ENCODE assay signal across 13 mouse cellular contexts in genomic region chr13:108045646-108046045, GRCm38 (mm10). TPM values are rescaled to one million over a fixed set of nuclear protein-coding genes. Genes with fewer than 3 reads are reported as not detected.
A peak's percentile ranks its signal among the peaks of the same experiment; 100 is the strongest.
DNase-seq lines count a peak whose midpoint lies in the region; ATAC-seq and TF ChIP-seq lines count a peak whose summit lies in the region.
"Had no signal": no experiment of that assay in that cellular context is flagged by ENCODE, and none has a peak within 500 bp of the region (broad histone marks: within the 10 kb centered on the region; RNA-seq: fewer than 3 reads in every experiment).

No protein-coding gene starts in this region.

- no peak overlapping the region for H3K27ac ChIP-seq in heart, embryonic 11.5 days (ENCODE audit: low read depth, low read length)
- no peak overlapping the region for H3K27ac ChIP-seq in midbrain, embryonic 11.5 days (ENCODE audit: low read depth, low read length)
- H3K27ac ChIP-seq in midbrain, embryonic 15.5 days, result no peak overlapping the region
- H3K27ac ChIP-seq in intestine, embryonic 14.5 days (ENCODE audit: low read depth), result no peak overlapping the region
- peak overlapping the region; percentile 45; the same call in 1 of the 2 replicates for H3K27ac ChIP-seq in stomach, postnatal 0 days (replicated peaks)

- H3K36me3 ChIP-seq in heart, embryonic 11.5 days (ENCODE audit: control insufficient read depth, insufficient read depth, low read length), result peaks cover 3% of the 10 kb centered on the region; the same call in 1 of the 2 replicates
- no peaks in the 10 kb centered on the region for H3K36me3 ChIP-seq in midbrain, embryonic 11.5 days (ENCODE audit: control insufficient read depth, insufficient read depth, low read length)
- H3K36me3 ChIP-seq in midbrain, embryonic 15.5 days (replicated peaks), result no peaks in the 10 kb centered on the region; the same call in 1 of the 2 replicates
- H3K36me3 ChIP-seq in intestine, embryonic 14.5 days (ENCODE audit: control insufficient read depth, insufficient read depth, low read length), result peaks cover 19% of the 10 kb centered on the region
- H3K36me3 ChIP-seq in stomach, postnatal 0 days (ENCODE audit: control insufficient read depth, insufficient read depth, low read length), result no peaks in the 10 kb centered on the region

- TF ChIP-seq CTCF in stomach, postnatal 0 days (IDR thresholded peaks at IDR 0.05; ENCODE audit: low read depth), result no peak

- H3K9ac ChIP-seq in heart, embryonic 11.5 days (ENCODE audit: low read depth, low read length), result 0 out of 2 replicates have a peak overlapping the region, but pooled peaks have one; percentile 39
- no peak overlapping the region for H3K9ac ChIP-seq in midbrain, embryonic 11.5 days (ENCODE audit: low read length)
- no peak overlapping the region for H3K9ac ChIP-seq in midbrain, embryonic 15.5 days
- H3K9ac ChIP-seq in intestine, embryonic 14.5 days (ENCODE audit: low read length), result no peak overlapping the region
- no peak overlapping the region for H3K9ac ChIP-seq in stomach, postnatal 0 days (ENCODE audit: low read length)

- no peak for DNase-seq in heart, adult 8-10 months (ENCODE audit: low spot score)
- peak; percentile 70 for DNase-seq in midbrain, embryonic 11.5 days (ENCODE audit: low spot score, missing footprints)
- no peak for DNase-seq in intestine, embryonic 14.5 days (ENCODE audit: low spot score)
- DNase-seq in stomach, postnatal 0 days (ENCODE audit: low spot score), result no peak
- no peak for DNase-seq in frontal cortex, postnatal 10 days (ENCODE audit: low spot score in 2 of 2)
- DNase-seq in thymus, postnatal 10 days (ENCODE audit: low spot score in 2 of 2), result no peak
- DNase-seq: adrenal gland, adult 8-10 months; cerebellum, adult 8-10 months; gastrocnemius, postnatal 36 days; layer of hippocampus, postnatal 36 days had no signal

- H3K4me1 ChIP-seq in heart, embryonic 11.5 days (ENCODE audit: control insufficient read depth, insufficient read depth, low read length), result peaks cover 10% of the 10 kb centered on the region; the same call in 1 of the 2 replicates
- peaks cover 18% of the 10 kb centered on the region for H3K4me1 ChIP-seq in midbrain, embryonic 11.5 days (ENCODE audit: control insufficient read depth, insufficient read depth, low read length)
- peaks cover 33% of the 10 kb centered on the region for H3K4me1 ChIP-seq in midbrain, embryonic 15.5 days
- H3K4me1 ChIP-seq in intestine, embryonic 14.5 days (replicated peaks; ENCODE audit: control insufficient read depth, insufficient read depth, low read length), result peaks cover 21% of the 10 kb centered on the region
- 0 out of 2 replicates have a peak, but pooled peaks cover 5% of the 10 kb centered on the region for H3K4me1 ChIP-seq in stomach, postnatal 0 days (replicated peaks; ENCODE audit: control insufficient read depth, insufficient read depth)

- TF ChIP-seq EP300 in stomach, postnatal 0 days (optimal IDR thresholded peaks at IDR 0.05), result no peak

- H3K4me2 ChIP-seq in heart, embryonic 11.5 days, result peak overlapping the region; percentile 27
- no peak overlapping the region for H3K4me2 ChIP-seq in midbrain, embryonic 11.5 days
- no peak overlapping the region for H3K4me2 ChIP-seq in midbrain, embryonic 15.5 days
- H3K4me2 ChIP-seq in intestine, embryonic 14.5 days (ENCODE audit: low read length), result peak overlapping the region; percentile 65
- H3K4me2 ChIP-seq in stomach, postnatal 0 days (replicated peaks; ENCODE audit: low read depth), result peak overlapping the region; percentile 23

- no peak for ATAC-seq in heart, embryonic 11.5 days (replicated peaks; ENCODE audit: insufficient number of reproducible peaks, low FRiP score, low TSS enrichment)
- ATAC-seq in midbrain, embryonic 11.5 days (ENCODE audit: low FRiP score), result no peak
- no peak for ATAC-seq in midbrain, embryonic 15.5 days (replicated peaks)
- no peak for ATAC-seq in intestine, embryonic 14.5 days (replicated peaks; ENCODE audit: low FRiP score, low TSS enrichment, low read depth)
- ATAC-seq in stomach, postnatal 0 days (ENCODE audit: low FRiP score, low TSS enrichment), result no peak
- ATAC-seq: hindbrain, embryonic 16.5 days had no signal

- 51% methylated on average over 3 of the region's 3 CpGs for WGBS in heart, embryonic 11.5 days (ENCODE audit: insufficient replicate concordance)
- WGBS in midbrain, embryonic 11.5 days, result 87% methylated on average over 3 of the region's 3 CpGs
- 91% methylated on average over 3 of the region's 3 CpGs for WGBS in midbrain, embryonic 15.5 days
- WGBS in intestine, embryonic 14.5 days, result 70% methylated on average over 3 of the region's 3 CpGs
- 47% methylated on average over 3 of the region's 3 CpGs for WGBS in stomach, postnatal 0 days

- no peak overlapping the region for H3K4me3 ChIP-seq in heart, embryonic 11.5 days (ENCODE audit: low read depth, low read length)
- no peak overlapping the region for H3K4me3 ChIP-seq in midbrain, embryonic 11.5 days (ENCODE audit: low read depth, low read length)
- H3K4me3 ChIP-seq in midbrain, embryonic 15.5 days, result no peak overlapping the region
- H3K4me3 ChIP-seq in intestine, embryonic 14.5 days (ENCODE audit: low read depth, low read length), result no peak overlapping the region
- no peak overlapping the region for H3K4me3 ChIP-seq in stomach, postnatal 0 days (ENCODE audit: low read depth, low read length)

- H3K9me3 ChIP-seq in heart, embryonic 11.5 days (replicated peaks; ENCODE audit: control insufficient read depth, low read length), result no peaks in the 10 kb centered on the region
- H3K9me3 ChIP-seq in midbrain, embryonic 11.5 days (ENCODE audit: control insufficient read depth, low read length), result no peaks in the 10 kb centered on the region
- H3K9me3 ChIP-seq in midbrain, embryonic 15.5 days, result no peaks in the 10 kb centered on the region
- H3K9me3 ChIP-seq in intestine, embryonic 14.5 days (ENCODE audit: control insufficient read depth, low read length), result no peaks in the 10 kb centered on the region
- no peaks in the 10 kb centered on the region for H3K9me3 ChIP-seq in stomach, postnatal 0 days (ENCODE audit: control insufficient read depth, low read length)

- no peaks in the 10 kb centered on the region for H3K27me3 ChIP-seq in heart, embryonic 11.5 days (ENCODE audit: control insufficient read depth, insufficient read depth, low read length)
- no peaks in the 10 kb centered on the region for H3K27me3 ChIP-seq in midbrain, embryonic 11.5 days (ENCODE audit: control insufficient read depth, insufficient read depth, low read length)
- no peaks in the 10 kb centered on the region for H3K27me3 ChIP-seq in midbrain, embryonic 15.5 days (replicated peaks)
- no peaks in the 10 kb centered on the region for H3K27me3 ChIP-seq in intestine, embryonic 14.5 days (replicated peaks; ENCODE audit: control insufficient read depth, insufficient read depth, low read length)
- no peaks in the 10 kb centered on the region for H3K27me3 ChIP-seq in stomach, postnatal 0 days (ENCODE audit: control insufficient read depth, insufficient read depth, low read length)

RNA-seq across cellular contexts. Expression of gene Smim15, which starts 1.4 kb away (rescaled TPM):
- 32.3 and 32.7 TPM in 2 replicates for polyA plus RNA-seq in heart, embryonic 11.5 days (2014; fragmentation: Nextera tagmentation; extraction: Ambion mirVana)
- 10 to 100 TPM; 18.8 to 24.6 (median 20.2) TPM for total RNA-seq in heart, adult 8-10 months (2022)
- 72.9 and 76.9 TPM in 2 replicates for polyA plus RNA-seq in midbrain, embryonic 11.5 days (2014; fragmentation: Nextera tagmentation; extraction: Ambion mirVana)
- 32.3 and 33.1 TPM in 2 replicates for polyA plus RNA-seq in midbrain, embryonic 15.5 days (2015; fragmentation: Nextera tagmentation; extraction: Ambion mirVana)
- 50.7 and 57.6 TPM in 2 replicates for polyA plus RNA-seq in intestine, embryonic 14.5 days (2014; fragmentation: Nextera tagmentation; extraction: Ambion mirVana)
- 46.5 and 49.2 TPM in 2 replicates for polyA plus RNA-seq in stomach, postnatal 0 days (2015; fragmentation: Nextera tagmentation; extraction: Ambion mirVana)

Comparison
In these comparisons a context has a peak if more than half of its experiments do, and no peak if none do; other contexts are left out.
1. H3K4me2 ChIP-seq: peak in heart, embryonic 11.5 days (single experiment), intestine, embryonic 14.5 days (single experiment) and stomach, postnatal 0 days (single experiment); none in midbrain, embryonic 11.5 days (single experiment) and midbrain, embryonic 15.5 days (single experiment).